Mouse (Mus musculus) heart, postnatal 14 days (tissue): Measurements from ENCODE around the gene Wdr82. TPM values are rescaled to one million over a fixed set of nuclear protein-coding genes. Genes with fewer than 3 reads are reported as not detected.

Experiments
- DNase-seq, 2 experiments: peaks; one replicate each; pipeline ENCODE4 v3.0.0; 2021 to 2022
- intact Hi-C: fragments of 180-260 bp; cut with DNase I; formaldehyde crosslinking; loops from one replicate; pipeline ENCODE4 v1.15.1; 2025
- total RNA-seq, 2 experiments: library from RNA; stranded (reverse); gene quantifications; 2 replicates each; pipeline ENCODE4 v1.2.3; 2021

Wdr82 gene
- total RNA-seq, 2 experiments from 2014 or later, result 54.4 to 63.1 TPM

- intact Hi-C loops, result no loop called here
- DNase-seq, result no peak
Observed at GRCm38 (mm10) chr9:106215341-106216125, 44.8 kb downstream of the Wdr82 start.

- intact Hi-C loops, result no loop called here
Observed at GRCm38 (mm10) chr9:106216971-106217370, 46.2 kb downstream of the Wdr82 start.

GRCm38 (mm10) chr9:106220894-106221523 lies 50.3 kb downstream of the Wdr82 start:
- no peak for DNase-seq
- intact Hi-C loops, result no loop called here

More at GRCm38 (mm10) chr9:106216971-106217370, 46.2 kb downstream of the Wdr82 start:
- DNase-seq, result no peak

GRCm38 (mm10) chr9:106222261-106222851 lies 51.6 kb downstream of the Wdr82 start, which contains the start of gene Tlr9:
TSS of gene Tlr9 (plus strand) at chr9:106222598.
- no peak for DNase-seq
- intact Hi-C loops, result no loop called here

- intact Hi-C loops, result no loop called here
- no peak for DNase-seq
Observed at GRCm38 (mm10) chr9:106222994-106223393, 52.3 kb downstream of the Wdr82 start.

- intact Hi-C loops, result no loop called here
Observed at GRCm38 (mm10) chr9:106225469-106226150, 54.9 kb downstream of the Wdr82 start.

GRCm38 (mm10) chr9:106226151-106226682 lies 55.5 kb downstream of the Wdr82 start:
- DNase-seq, result peak; percentile 58 to 59
- intact Hi-C loops, result no loop called here

More at GRCm38 (mm10) chr9:106225469-106226150, 54.9 kb downstream of the Wdr82 start:
- DNase-seq, result no peak

GRCm38 (mm10) chr9:106227790-106228429 lies 57.2 kb downstream of the Wdr82 start:
- intact Hi-C loops, result no loop called here
- no peak for DNase-seq

- no peak for DNase-seq
- intact Hi-C loops, result no loop called here
Observed at GRCm38 (mm10) chr9:106230051-106230733, 59.5 kb downstream of the Wdr82 start.

- intact Hi-C loops, result no loop called here
- DNase-seq, result no peak
Observed at GRCm38 (mm10) chr9:106230734-106231106, 60.0 kb downstream of the Wdr82 start.

- intact Hi-C loops, result no loop called here
- DNase-seq, result no peak
Observed at GRCm38 (mm10) chr9:106231220-106231619, 60.5 kb downstream of the Wdr82 start.

GRCm38 (mm10) chr9:106231816-106232215 lies 61.1 kb downstream of the Wdr82 start:
- intact Hi-C loops, result no loop called here
- DNase-seq, result no peak

GRCm38 (mm10) chr9:106232956-106233355 lies 62.2 kb downstream of the Wdr82 start:
- DNase-seq, result no peak
- intact Hi-C loops, result no loop called here

GRCm38 (mm10) chr9:106233953-106234352 lies 63.2 kb downstream of the Wdr82 start:
- no peak for DNase-seq
- intact Hi-C loops, result no loop called here

GRCm38 (mm10) chr9:106235194-106235830 lies 64.6 kb downstream of the Wdr82 start:
- DNase-seq, result peak; percentile 58 to 60
- intact Hi-C loops, result no loop called here

GRCm38 (mm10) chr9:106236156-106236817 lies 65.6 kb downstream of the Wdr82 start:
- intact Hi-C loops, result no loop called here
- DNase-seq, result no peak

GRCm38 (mm10) chr9:106236818-106237211 lies 66.1 kb downstream of the Wdr82 start:
- intact Hi-C loops, result no loop called here

GRCm38 (mm10) chr9:106237401-106237800 lies 66.7 kb downstream of the Wdr82 start:
- intact Hi-C loops, result no loop called here
- DNase-seq, result no peak

More at GRCm38 (mm10) chr9:106236818-106237211, 66.1 kb downstream of the Wdr82 start:
- DNase-seq, result no peak
